Mouse (Mus musculus): ENCODE measurements at regions not wholly inside any gene's neighbourhood (a gene's known extent, or its start where the extent isn't known, plus 50 kb on each side); places are given as distances from the start of the nearest gene placed in this dataset.

GRCm38 (mm10) chr15:4206371-4206770 lies 168.9 kb upstream of the Plcxd3 start:
- H3K4me3 ChIP-seq (replicated peaks; ENCODE audit: insufficient read depth, low read depth, low read length), result no peak overlapping the region
- no peak overlapping the region for H3K27ac ChIP-seq (ENCODE audit: insufficient read depth, low read length)
- no peaks in the 10 kb centered on the region for H3K4me1 ChIP-seq (ENCODE audit: control insufficient read depth, insufficient read depth, low read length)
- no peaks in the 10 kb centered on the region for H3K27me3 ChIP-seq (ENCODE audit: control insufficient read depth, insufficient read depth, low read length)
- TF ChIP-seq CTCF (IDR thresholded peaks at IDR 0.05; ENCODE audit: borderline replicate concordance, insufficient read depth, low read depth, low read length) (no peak), POLR2A (IDR thresholded peaks at IDR 0.05; ENCODE audit: borderline replicate concordance, insufficient read depth, low read length) (no peak)
- WGBS, result 80% methylated on average over 4 of the region's 4 CpGs
- no peak for DNase-seq

GRCm38 (mm10) chr15:4213371-4213770 lies 161.9 kb upstream of the Plcxd3 start:
- H3K27me3 ChIP-seq (ENCODE audit: control insufficient read depth, insufficient read depth, low read length), result no peaks in the 10 kb centered on the region
- no peak overlapping the region for H3K4me3 ChIP-seq (replicated peaks; ENCODE audit: insufficient read depth, low read depth, low read length)
- DNase-seq, result peak; percentile 25 to 54
- no peak overlapping the region for H3K27ac ChIP-seq (ENCODE audit: insufficient read depth, low read length)
- H3K4me1 ChIP-seq (ENCODE audit: control insufficient read depth, insufficient read depth, low read length), result no peaks in the 10 kb centered on the region
- 45% methylated on average over 3 of the region's 3 CpGs for WGBS
- TF ChIP-seq POLR2A (IDR thresholded peaks at IDR 0.05; ENCODE audit: borderline replicate concordance, insufficient read depth, low read length), result no peak
- TF ChIP-seq CTCF (IDR thresholded peaks at IDR 0.05; ENCODE audit: borderline replicate concordance, insufficient read depth, low read depth, low read length), result no peak

GRCm38 (mm10) chr15:4219102-4219501 lies 156.2 kb upstream of the Plcxd3 start:
- Histone ChIP-seq H3K27ac (ENCODE audit: insufficient read depth, low read length) (peak overlapping the region; percentile 81; the same call in 1 of the 2 replicates), H3K4me3 (replicated peaks; ENCODE audit: insufficient read depth, low read depth, low read length) (no peak overlapping the region), H3K27me3 (ENCODE audit: control insufficient read depth, insufficient read depth, low read length) (no peaks in the 10 kb centered on the region), H3K4me1 (ENCODE audit: control insufficient read depth, insufficient read depth, low read length) (no peaks in the 10 kb centered on the region; the same call in 1 of the 2 replicates)
- TF ChIP-seq CTCF (IDR thresholded peaks at IDR 0.05; ENCODE audit: borderline replicate concordance, insufficient read depth, low read depth, low read length) (no peak), POLR2A (IDR thresholded peaks at IDR 0.05; ENCODE audit: borderline replicate concordance, insufficient read depth, low read length) (no peak)
- peak; percentile 66 to 92 for DNase-seq
- WGBS, result 19% methylated on average over 4 of the region's 4 CpGs

- Histone ChIP-seq H3K27ac (ENCODE audit: insufficient read depth, low read length) (no peak overlapping the region), H3K4me1 (ENCODE audit: control insufficient read depth, insufficient read depth, low read length) (no peaks in the 10 kb centered on the region), H3K27me3 (ENCODE audit: control insufficient read depth, insufficient read depth, low read length) (no peaks in the 10 kb centered on the region), H3K4me3 (replicated peaks; ENCODE audit: insufficient read depth, low read depth, low read length) (no peak overlapping the region)
- no peak for DNase-seq
- no peak for TF ChIP-seq CTCF (IDR thresholded peaks at IDR 0.05; ENCODE audit: borderline replicate concordance, insufficient read depth, low read depth, low read length)
- no peak for TF ChIP-seq POLR2A (IDR thresholded peaks at IDR 0.05; ENCODE audit: borderline replicate concordance, insufficient read depth, low read length)
- WGBS, result 91% methylated on average over 6 of the region's 6 CpGs
Measured at GRCm38 (mm10) chr15:4228055-4228454, 147.2 kb upstream of the Plcxd3 start.

- Histone ChIP-seq H3K4me3 (replicated peaks; ENCODE audit: insufficient read depth, low read depth, low read length) (no peak overlapping the region), H3K27me3 (ENCODE audit: control insufficient read depth, insufficient read depth, low read length) (no peaks in the 10 kb centered on the region), H3K4me1 (ENCODE audit: control insufficient read depth, insufficient read depth, low read length) (no peaks in the 10 kb centered on the region), H3K27ac (ENCODE audit: insufficient read depth, low read length) (no peak overlapping the region)
- 90% methylated on average over 2 of the region's 2 CpGs for WGBS
- DNase-seq, result no peak
- TF ChIP-seq POLR2A (IDR thresholded peaks at IDR 0.05; ENCODE audit: borderline replicate concordance, insufficient read depth, low read length) (no peak), CTCF (IDR thresholded peaks at IDR 0.05; ENCODE audit: borderline replicate concordance, insufficient read depth, low read depth, low read length) (no peak)
Measured at GRCm38 (mm10) chr15:4240649-4241048, 134.6 kb upstream of the Plcxd3 start.

- H3K27me3 ChIP-seq (ENCODE audit: control insufficient read depth, insufficient read depth, low read length), result no peaks in the 10 kb centered on the region
- 88% methylated on average over 1 of the region's 1 CpGs for WGBS
- no peak for DNase-seq
- no peak overlapping the region for H3K27ac ChIP-seq (ENCODE audit: insufficient read depth, low read length)
- H3K4me3 ChIP-seq (replicated peaks; ENCODE audit: insufficient read depth, low read depth, low read length), result no peak overlapping the region
- H3K4me1 ChIP-seq (ENCODE audit: control insufficient read depth, insufficient read depth, low read length), result no peaks in the 10 kb centered on the region
- TF ChIP-seq CTCF (IDR thresholded peaks at IDR 0.05; ENCODE audit: borderline replicate concordance, insufficient read depth, low read depth, low read length), result no peak
- TF ChIP-seq POLR2A (IDR thresholded peaks at IDR 0.05; ENCODE audit: borderline replicate concordance, insufficient read depth, low read length), result no peak
Measured at GRCm38 (mm10) chr15:4247637-4248136, 127.6 kb upstream of the Plcxd3 start.

- Histone ChIP-seq H3K4me1 (ENCODE audit: control insufficient read depth, insufficient read depth, low read length) (no peaks in the 10 kb centered on the region), H3K27me3 (ENCODE audit: control insufficient read depth, insufficient read depth, low read length) (no peaks in the 10 kb centered on the region), H3K27ac (ENCODE audit: insufficient read depth, low read length) (no peak overlapping the region), H3K4me3 (replicated peaks; ENCODE audit: insufficient read depth, low read depth, low read length) (no peak overlapping the region)
- WGBS, result 88% methylated on average over 4 of the region's 4 CpGs
- no peak for TF ChIP-seq CTCF (IDR thresholded peaks at IDR 0.05; ENCODE audit: borderline replicate concordance, insufficient read depth, low read depth, low read length)
- TF ChIP-seq POLR2A (IDR thresholded peaks at IDR 0.05; ENCODE audit: borderline replicate concordance, insufficient read depth, low read length), result no peak
- no peak for DNase-seq
Measured at GRCm38 (mm10) chr15:4264601-4265000, 110.7 kb upstream of the Plcxd3 start.

- no peak for DNase-seq
- Histone ChIP-seq H3K4me1 (ENCODE audit: control insufficient read depth, insufficient read depth, low read length) (no peaks in the 10 kb centered on the region), H3K27me3 (ENCODE audit: control insufficient read depth, insufficient read depth, low read length) (no peaks in the 10 kb centered on the region), H3K27ac (ENCODE audit: insufficient read depth, low read length) (no peak overlapping the region), H3K4me3 (replicated peaks; ENCODE audit: insufficient read depth, low read depth, low read length) (no peak overlapping the region)
- TF ChIP-seq CTCF (IDR thresholded peaks at IDR 0.05; ENCODE audit: borderline replicate concordance, insufficient read depth, low read depth, low read length) (no peak), POLR2A (IDR thresholded peaks at IDR 0.05; ENCODE audit: borderline replicate concordance, insufficient read depth, low read length) (no peak)
- 96% methylated on average over 2 of the region's 2 CpGs for WGBS
Measured at GRCm38 (mm10) chr15:4269835-4270234, 105.5 kb upstream of the Plcxd3 start.

Measured in cerebellum, adult 2 months (tissue).